Mouse (Mus musculus) B cell, adult 62 days (primary cell): ENCODE measurements around the gene Ensa. TPM values are rescaled to one million over a fixed set of nuclear protein-coding genes. Genes with fewer than 3 reads are reported as not detected.

Source experiments
- total RNA-seq: library from RNA; stranded (reverse); gene quantifications from 4 replicates; pipeline ENCODE4 v1.2.4, GENCODE M21; 2023

Ensa gene
- 128 to 134 TPM (median 132 TPM) in 4 replicates for total RNA-seq

GRCm38 (mm10) chr3:95624628-95625503 is at the start of gene Ensa:
Gene Ensa (plus strand): TSS chr3:95624993.

DNA sequence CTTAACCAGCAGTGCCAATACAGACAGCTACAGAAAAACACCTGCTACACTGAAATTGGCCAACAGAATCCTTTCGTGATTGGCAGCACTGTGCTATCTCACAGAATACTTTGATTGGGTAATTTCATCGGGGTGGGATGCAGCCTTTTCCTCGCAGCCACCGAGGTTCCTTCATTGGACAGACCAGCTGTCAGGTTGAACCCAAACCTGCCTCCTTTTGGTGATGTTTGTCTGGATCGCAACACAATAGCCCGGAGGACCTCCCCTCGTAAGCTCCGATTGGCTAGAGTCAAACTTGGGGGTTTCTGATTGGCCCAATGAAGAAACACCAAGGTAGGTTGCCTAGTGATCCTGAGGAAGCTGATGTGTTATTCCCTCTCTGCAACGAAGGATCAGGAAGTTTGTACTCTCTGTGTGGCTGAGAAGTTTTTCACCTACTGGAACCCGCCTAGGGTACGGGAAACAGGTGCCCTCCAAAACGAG is 36.1 kb upstream of the Ensa start, which contains the start of gene Golph3l:
Golph3l (plus strand) TSS at position 331 of the 483 bp plus-strand sequence.

DNA sequence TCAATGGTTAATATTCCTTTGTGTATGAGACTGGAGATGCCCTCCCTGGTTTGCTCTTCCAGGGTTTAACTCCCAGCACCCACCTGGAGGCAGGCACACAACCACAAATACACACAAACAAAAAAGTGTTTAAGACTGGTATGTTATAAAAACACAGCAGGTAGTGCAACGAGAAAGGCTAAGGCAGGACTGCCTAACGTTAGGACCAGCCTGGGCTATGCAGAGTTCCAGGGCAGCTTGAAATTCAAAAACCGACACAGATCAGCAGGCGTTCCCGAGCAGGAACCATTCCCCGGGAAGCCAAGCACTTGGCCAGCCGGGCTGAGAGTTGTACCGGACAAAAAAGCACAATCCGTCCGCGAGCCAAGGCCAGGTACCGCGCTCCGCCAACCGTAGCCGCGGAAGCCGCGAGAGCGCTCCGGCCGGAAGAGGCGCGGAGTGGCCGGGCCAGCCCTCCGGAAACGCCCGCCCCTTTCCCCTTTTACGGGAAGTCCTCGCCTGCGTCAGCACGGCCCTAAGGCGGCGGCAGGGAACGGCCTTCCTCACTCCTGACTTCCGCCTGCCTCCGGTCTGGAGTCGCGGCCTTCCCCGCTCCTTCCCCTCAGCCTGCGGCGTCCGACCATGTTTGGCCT is 33.6 kb downstream of the Ensa start, which contains the start of gene Mcl1:
Mcl1 (plus strand) TSS at position 553 of the 632 bp plus-strand sequence.

Other genes with a start within 250 kb of the Ensa start
- gene 4930558C23Rik, start 222.2 kb upstream of the Ensa start, total RNA-seq, result not detected in 4 replicates
- 84.3 to 103 TPM (median 88.9 TPM) in 4 replicates for gene Arnt, start 190.6 kb upstream of the Ensa start, total RNA-seq
- 1.3 to 2.5 TPM (median 1.4 TPM) in 4 replicates for gene Ctsk, start 125.7 kb upstream of the Ensa start, total RNA-seq
- gene Ctss, start 98.2 kb upstream of the Ensa start, total RNA-seq, result 409 to 475 TPM (median 445 TPM) in 4 replicates
- gene Hormad1, start 65.3 kb upstream of the Ensa start, total RNA-seq, result 0.38 TPM in 1 of 4 replicates, not detected in the others
- 21.4 to 27.8 TPM (median 25.2 TPM) in 4 replicates for gene Golph3l, start 36.1 kb upstream of the Ensa start, total RNA-seq
- gene Mcl1, start 33.8 kb downstream of the Ensa start, total RNA-seq, result 366 to 452 TPM (median 394 TPM) in 4 replicates
- gene Adamtsl4, start 62.9 kb downstream of the Ensa start, total RNA-seq, result 12.4 to 19.6 TPM (median 13.0 TPM) in 4 replicates
- gene Ecm1, start 114.6 kb downstream of the Ensa start, total RNA-seq, result 5.4 to 8.5 TPM (median 7.0 TPM) in 4 replicates
- 72.4 to 79.5 TPM (median 74.5 TPM) in 4 replicates for gene Tars2, start 135.2 kb downstream of the Ensa start, total RNA-seq
- 94.1 to 102 TPM (median 101 TPM) in 4 replicates for gene Rprd2, start 193.9 kb downstream of the Ensa start, total RNA-seq
- 91.6 to 109 TPM (median 97.6 TPM) in 4 replicates for gene Prpf3, start 230.9 kb downstream of the Ensa start, total RNA-seq
- gene Mrps21, start 246.5 kb downstream of the Ensa start, total RNA-seq, result 90.6 to 114 TPM (median 96.0 TPM) in 4 replicates